ENCODE assay signal across 7 mouse cellular contexts in the genomic region with DNA sequence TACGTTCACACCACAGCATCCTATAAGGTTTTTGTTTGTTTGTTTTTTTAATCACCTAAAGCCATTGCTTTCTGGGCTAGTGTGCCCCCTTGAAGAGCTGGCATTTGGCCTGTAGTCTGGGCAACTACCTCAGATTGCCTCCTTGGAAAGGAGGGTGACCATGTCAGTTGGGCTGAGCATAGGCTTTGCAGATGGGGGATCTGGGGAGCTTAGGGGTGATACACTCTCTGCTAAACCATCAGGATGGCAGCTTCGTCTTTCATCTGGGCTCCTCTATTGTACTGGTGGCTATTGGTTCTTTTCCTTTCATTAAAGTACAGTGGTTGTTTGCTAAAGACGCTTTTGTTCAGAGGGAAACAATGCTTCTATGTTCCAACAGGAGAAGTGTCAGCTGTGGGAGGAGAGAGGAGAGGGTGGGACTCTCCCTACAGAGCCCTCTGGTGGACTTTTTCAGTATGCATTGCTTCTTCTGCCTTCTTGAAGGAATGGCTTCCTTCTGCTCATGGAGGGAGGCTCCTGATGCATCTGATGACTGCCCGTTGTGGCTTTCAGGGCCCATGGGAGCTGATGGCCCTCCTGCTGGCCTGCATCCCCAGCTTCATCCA.
DNase-seq lines count a peak whose midpoint lies in the region; ATAC-seq and TF ChIP-seq lines count a peak whose summit lies in the region.

No protein-coding gene starts in this region.

- no peak overlapping the region for H3K9ac ChIP-seq in liver, embryonic 14.5 days (replicated peaks)
- H3K9ac ChIP-seq in liver, embryonic 11.5 days (ENCODE audit: low read depth, low read length): no peak overlapping the region
- H3K9ac ChIP-seq in lung, embryonic 16.5 days (ENCODE audit: low read length): no peak overlapping the region

- no peak overlapping the region for H3K27ac ChIP-seq in liver, embryonic 14.5 days
- no peak overlapping the region for H3K27ac ChIP-seq in liver, embryonic 11.5 days (ENCODE audit: low read depth, low read length)
- H3K27ac ChIP-seq in cerebellum, adult 2 months (ENCODE audit: insufficient read depth, low read length): no peak overlapping the region
- no peak overlapping the region for H3K27ac ChIP-seq in lung, embryonic 16.5 days (ENCODE audit: low read length)

- TF ChIP-seq POLR2A in cerebellum, adult 2 months (IDR thresholded peaks at IDR 0.05; ENCODE audit: borderline replicate concordance, insufficient read depth, low read length): no peak

- peaks cover 0 to 9% of the 10 kb centered on the region in 2 experiments; a peak in 2 of 4 replicates for H3K4me1 ChIP-seq in liver, embryonic 14.5 days (replicated peaks; ENCODE audit: control insufficient read depth in 2 of 2, insufficient read depth in 2 of 2, low read length in 1 of 2)
- H3K4me1 ChIP-seq in liver, embryonic 11.5 days (replicated peaks; ENCODE audit: control insufficient read depth, insufficient read depth, low read length): peaks cover 11% of the 10 kb centered on the region
- no peaks in the 10 kb centered on the region for H3K4me1 ChIP-seq in cerebellum, adult 2 months (ENCODE audit: control insufficient read depth, insufficient read depth, low read length)
- peaks cover 10% of the 10 kb centered on the region for H3K4me1 ChIP-seq in lung, embryonic 16.5 days (replicated peaks; ENCODE audit: control insufficient read depth, insufficient read depth, low read length)

- no peaks in the 10 kb centered on the region for H3K27me3 ChIP-seq in liver, embryonic 14.5 days (ENCODE audit: control insufficient read depth, insufficient read depth, low read length)
- H3K27me3 ChIP-seq in liver, embryonic 11.5 days (replicated peaks; ENCODE audit: control insufficient read depth, insufficient read depth, low read length): no peaks in the 10 kb centered on the region
- no peaks in the 10 kb centered on the region for H3K27me3 ChIP-seq in cerebellum, adult 2 months (ENCODE audit: control insufficient read depth, insufficient read depth, low read length)
- no peaks in the 10 kb centered on the region for H3K27me3 ChIP-seq in lung, embryonic 16.5 days (ENCODE audit: control insufficient read depth, insufficient read depth, low read depth, low read length)

- DNase-seq in liver, embryonic 14.5 days (ENCODE audit: low read depth in 3 of 3, low spot score in 3 of 3): no peak
- DNase-seq in liver, embryonic 11.5 days (ENCODE audit: low spot score): no peak
- peak; percentile 60 for DNase-seq in NIH3T3 (ENCODE audit: low read depth)
- peak in 1 of 2 experiments; percentile 17 for DNase-seq in cerebellum, adult 2 months
- peak; percentile 31 to 50 for DNase-seq in heart, postnatal 36 days
- DNase-seq in testis, postnatal 14 days (ENCODE audit: low spot score): peak; percentile 11

- no peaks in the 10 kb centered on the region for H3K36me3 ChIP-seq in liver, embryonic 14.5 days (replicated peaks; ENCODE audit: control insufficient read depth, insufficient read depth, low read depth)
- H3K36me3 ChIP-seq in liver, embryonic 11.5 days (ENCODE audit: control insufficient read depth, insufficient read depth, low read length): no peaks in the 10 kb centered on the region
- H3K36me3 ChIP-seq in lung, embryonic 16.5 days (ENCODE audit: control insufficient read depth, insufficient read depth, low read length): no peaks in the 10 kb centered on the region

- intact Hi-C loops in heart, postnatal 36 days (cut with DNase I): loop anchor here (1.0 to 5.0 kb wide), 4 partner anchors 47 to 273 kb away; no protein-coding TSS in a partner anchor

- ATAC-seq in liver, embryonic 14.5 days (ENCODE audit: insufficient read depth): no peak
- ATAC-seq in liver, embryonic 11.5 days (replicated peaks; ENCODE audit: low FRiP score): no peak
- peak; percentile 46 for ATAC-seq in lung, embryonic 16.5 days (ENCODE audit: low read depth)

- no peak overlapping the region for H3K4me3 ChIP-seq in liver, embryonic 14.5 days (ENCODE audit: insufficient read depth in 1 of 2, low read depth in 2 of 2, low read length in 2 of 2)
- H3K4me3 ChIP-seq in liver, embryonic 11.5 days (ENCODE audit: low read depth, low read length): no peak overlapping the region
- no peak overlapping the region for H3K4me3 ChIP-seq in cerebellum, adult 2 months (replicated peaks; ENCODE audit: insufficient read depth, low read depth, low read length)
- H3K4me3 ChIP-seq in lung, embryonic 16.5 days (ENCODE audit: low read length): no peak overlapping the region

- no peaks in the 10 kb centered on the region for H3K9me3 ChIP-seq in liver, embryonic 14.5 days (ENCODE audit: control insufficient read depth, low read length)
- no peaks in the 10 kb centered on the region for H3K9me3 ChIP-seq in liver, embryonic 11.5 days (ENCODE audit: control insufficient read depth, low read length)
- no peaks in the 10 kb centered on the region for H3K9me3 ChIP-seq in lung, embryonic 16.5 days (ENCODE audit: control insufficient read depth, low read length)

- TF ChIP-seq EP300 in liver, embryonic 14.5 days (IDR thresholded peaks at IDR 0.05; ENCODE audit: low read depth): no peak

- WGBS in liver, embryonic 14.5 days (ENCODE audit: insufficient replicate concordance): 21% methylated on average over 4 of the region's 4 CpGs
- 40% methylated on average over 4 of the region's 4 CpGs for WGBS in liver, embryonic 11.5 days
- 31% methylated on average over 4 of the region's 4 CpGs for WGBS in cerebellum, adult 2 months
- 37% methylated on average over 4 of the region's 4 CpGs for WGBS in lung, embryonic 16.5 days

- peak; percentile 51 for TF ChIP-seq CTCF in liver, embryonic 14.5 days (IDR thresholded peaks at IDR 0.05; ENCODE audit: low read depth)
- peak; percentile 34; the same call in 1 of the 2 replicates for TF ChIP-seq CTCF in cerebellum, adult 2 months (IDR thresholded peaks at IDR 0.05; ENCODE audit: borderline replicate concordance, insufficient read depth, low read depth, low read length)

- H3K4me2 ChIP-seq in liver, embryonic 14.5 days (ENCODE audit: low read depth): no peak overlapping the region
- H3K4me2 ChIP-seq in liver, embryonic 11.5 days: no peak overlapping the region
- no peak overlapping the region for H3K4me2 ChIP-seq in lung, embryonic 16.5 days (ENCODE audit: low read depth, low read length)

Comparison
In these comparisons a context has a peak if more than half of its experiments do, and no peak if none do; other contexts are left out.
1. DNase-seq: peak in NIH3T3 (single experiment), heart, postnatal 36 days (2 of 2) and testis, postnatal 14 days (single experiment); none in liver, embryonic 14.5 days (0 of 3) and liver, embryonic 11.5 days (single experiment).